Mouse (Mus musculus) MEL (cell line): ENCODE results near the gene Patz1.

Experiments
- CHD1 ChIP-seq: IDR thresholded peaks from 2 replicates; pipeline ENCODE4 v1.6.1; 2012; ENCODE audit warnings: low read depth, mild to moderate bottlenecking, inconsistent platforms, low read length, improper control_type of control experiment
- CTCF ChIP-seq, 3 experiments: IDR thresholded peaks in 2 of 3; conservative IDR thresholded peaks in 1 of 3; 2 replicates each; pipeline ENCODE4 v1.5.1; 2011 to 2012; ENCODE audit warnings: low read length in 3 of 3, low read depth in 2 of 3, mild to moderate bottlenecking in 2 of 3, improper control_type of control experiment in 1 of 3, inconsistent platforms in 1 of 3, mixed read lengths in 1 of 3, moderate library complexity in 1 of 3; ENCODE audit not compliant: control insufficient read depth in 1 of 3, insufficient read depth in 1 of 3, poor library complexity in 1 of 3, severe bottlenecking in 1 of 3
- EP300 ChIP-seq, 2 experiments: IDR thresholded peaks; 2 replicates each; pipeline ENCODE4 v1.6.1; 2011; ENCODE audit warnings: improper control_type of control experiment in 2 of 2, low read length in 2 of 2, low read depth in 1 of 2, mild to moderate bottlenecking in 1 of 2
- MAX ChIP-seq: IDR thresholded peaks from 2 replicates; pipeline ENCODE4 v1.6.1; 2011; ENCODE audit warnings: low read length, improper control_type of control experiment
- MAZ ChIP-seq: IDR thresholded peaks from 2 replicates; pipeline ENCODE4 v1.6.1; 2012; ENCODE audit warnings: low read depth, mild to moderate bottlenecking, inconsistent platforms, low read length, improper control_type of control experiment
- MXI1 ChIP-seq: IDR thresholded peaks from 2 replicates; pipeline ENCODE4 v1.6.1; 2011; ENCODE audit warnings: mild to moderate bottlenecking, low read depth, low read length, improper control_type of control experiment
- POLR2A ChIP-seq, 2 experiments: IDR thresholded peaks; 2 replicates each; pipeline ENCODE4 v1.6.1; 2011 to 2012; ENCODE audit warnings: low read length in 2 of 2, mild to moderate bottlenecking in 2 of 2, control low read depth in 1 of 2, improper control_type of control experiment in 1 of 2, low read depth in 1 of 2, moderate library complexity in 1 of 2; ENCODE audit not compliant: control insufficient read depth in 1 of 2, insufficient read depth in 1 of 2, poor library complexity in 1 of 2

GRCm38 (mm10) chr11:3334711-3335316, 46.1 kb downstream of the Patz1 start:
- TF ChIP-seq EP300 (IDR thresholded peaks at IDR 0.05; ENCODE audit: low read depth in 1 of 2, low read length in 2 of 2) (no peak), CTCF (IDR thresholded peaks at IDR 0.05 in 2 of 3, conservative IDR thresholded peaks at IDR 0.05 in 1 of 3; ENCODE audit: control insufficient read depth in 1 of 3, insufficient read depth in 1 of 3, low read depth in 2 of 3, low read length in 3 of 3, poor library complexity in 1 of 3, severe bottlenecking in 1 of 3) (no peak), MXI1 (no peak), MAX (no peak), CHD1 (no peak), MAZ (no peak), POLR2A (IDR thresholded peaks at IDR 0.05; ENCODE audit: control insufficient read depth in 1 of 2, insufficient read depth in 1 of 2, low read depth in 1 of 2, low read length in 2 of 2, poor library complexity in 1 of 2) (no peak)
